Mouse (Mus musculus) heart, embryonic 14.5 days (tissue): Measurements from ENCODE around the gene Zfp110. TPM values are rescaled to one million over a fixed set of nuclear protein-coding genes. Genes with fewer than 3 reads are reported as not detected.
"Not testable (repeated sequence)": the region's sequence is repeated elsewhere in the genome, so short reads cannot be mapped to it uniquely, and the experiment has no call there.

Experiments
- ATAC-seq: fragments of 200-750 bp; cut with Nextera tagmentation; 2 replicates; pipeline ENCODE4 v1.8.0; 2017; ENCODE audit warnings: low read depth, moderate TSS enrichment; ENCODE audit not compliant: insufficient number of reproducible peaks, insufficient read depth, low FRiP score
- H3K27ac ChIP-seq, 2 experiments: fragments of 200-500 bp in 1 of 2; fragments of 300-500 bp in 1 of 2; sonication (generic) in 1 of 2; replicated peaks in 1 of 2; 2 replicates each; pipeline ENCODE4 v1.5.1; 2012 to 2014; ENCODE audit warnings: low read depth in 2 of 2, low read length in 2 of 2, control low read depth in 1 of 2, mild to moderate bottlenecking in 1 of 2, mixed read lengths in 1 of 2; ENCODE audit not compliant: control insufficient read depth in 1 of 2, insufficient read depth in 1 of 2
- H3K27me3 ChIP-seq: fragments of 300-500 bp; sonication (generic); 2 replicates; pipeline ENCODE4 v1.6.1; 2014; ENCODE audit warnings: mild to moderate bottlenecking, low read length, control low read depth; ENCODE audit not compliant: control insufficient read depth, insufficient read depth
- H3K36me3 ChIP-seq: fragments of 300-500 bp; sonication (generic); 2 replicates; pipeline ENCODE4 v1.6.1; 2014; ENCODE audit warnings: mild to moderate bottlenecking, control low read depth, low read length, mixed read lengths; ENCODE audit not compliant: control insufficient read depth, insufficient read depth
- H3K4me1 ChIP-seq, 2 experiments: fragments of 200-500 bp in 1 of 2; fragments of 300-500 bp in 1 of 2; sonication (generic) in 1 of 2; 2 replicates each; pipeline ENCODE4 v1.6.1; 2012 to 2014; ENCODE audit warnings: low read length in 2 of 2, control low read depth in 1 of 2, mixed read lengths in 1 of 2; ENCODE audit not compliant: control insufficient read depth in 2 of 2, insufficient read depth in 2 of 2
- H3K4me2 ChIP-seq: fragments of 300-500 bp; sonication (generic); 2 replicates; pipeline ENCODE4 v1.6.1; 2014; ENCODE audit warnings: mild to moderate bottlenecking, low read length
- H3K4me3 ChIP-seq, 2 experiments: fragments of 200-500 bp in 1 of 2; fragments of 300-500 bp in 1 of 2; sonication (generic) in 1 of 2; 2 replicates each; pipeline ENCODE4 v1.5.1; 2012 to 2014; ENCODE audit warnings: low read length in 2 of 2, mild to moderate bottlenecking in 2 of 2, control low read depth in 1 of 2, low read depth in 1 of 2, moderate library complexity in 1 of 2; ENCODE audit not compliant: control insufficient read depth in 1 of 2, insufficient read depth in 1 of 2
- H3K9ac ChIP-seq: fragments of 300-500 bp; sonication (generic); 2 replicates; pipeline ENCODE4 v1.6.1; 2014; ENCODE audit warnings: mild to moderate bottlenecking, low read length
- H3K9me3 ChIP-seq: fragments of 300-500 bp; sonication (generic); 2 replicates; pipeline ENCODE4 v1.6.1; 2016; ENCODE audit warnings: low read length, control low read depth; ENCODE audit not compliant: control insufficient read depth
- WGBS: fragments of 180-500 bp; shearing (Covaris S2); extraction: QIAGEN DNeasy Blood & Tissue Kit; methylation state at CpG from one replicate; pipeline ENCODE4 v1.1.7; 2014; 5-methylcytosine and 5-hydroxymethylcytosine counted together
- polyA plus RNA-seq: library from polyadenylated mRNA; unstranded; fragments of >200 nt; fragmentation: Nextera tagmentation; extraction: Ambion mirVana; gene quantifications from 2 replicates; pipeline ENCODE4 v1.2.1, GENCODE M21; 2014

The Zfp110 gene
- polyA plus RNA-seq, 1 experiment from 2014 or later = 22.7 TPM

- Histone ChIP-seq H3K9ac (0 out of 2 replicates have a peak overlapping the region, but pooled peaks have one; percentile 34), H3K4me3 (peak overlapping the region; percentile 49 to 84), H3K4me2 (peak overlapping the region; percentile 90), H3K36me3 (peaks cover 17% of the 10 kb centered on the region)
- H3K27me3 ChIP-seq, ATAC-seq, H3K27ac ChIP-seq, H3K9me3 ChIP-seq, H3K4me1 ChIP-seq: not testable (repeated sequence)
- WGBS = 44% methylated on average over 8 of the region's 8 CpGs
These were observed 45.9 kb downstream of the Zfp110 start for GRCm38 (mm10) chr7:12880497-12880896.

GRCm38 (mm10) chr7:12880911-12881660, 46.5 kb downstream of the Zfp110 start, which contains the start of gene Zfp128:
Zfp128 (plus strand) TSS chr7:12881177.
- Histone ChIP-seq H3K4me1 (peaks cover 2 to 6% of the 10 kb centered on the region in 2 experiments; a peak in 3 of 4 replicates), H3K4me3 (peak within 1 kb of the TSS; percentile 75 to 84), H3K4me2 (peak within 1 kb of the TSS; percentile 90), H3K9me3 (no peaks in the 10 kb centered on the region), H3K36me3 (peaks cover 23% of the 10 kb centered on the region), H3K27ac (peak within 1 kb of the TSS in 1 of 2 experiments; percentile 25; a peak in 2 of 4 replicates), H3K27me3 (no peaks in the 10 kb centered on the region), H3K9ac (peak within 1 kb of the TSS; percentile 86)
- peak; percentile 98 for ATAC-seq
- WGBS = 1% methylated on average over 35 of the region's 35 CpGs

- H3K27me3 ChIP-seq = no peaks in the 10 kb centered on the region
- H3K4me3 ChIP-seq = no peak overlapping the region
- WGBS = 90% methylated on average over 12 of the region's 12 CpGs
- no peak for ATAC-seq
- H3K4me1 ChIP-seq = peaks cover 0 to 3% of the 10 kb centered on the region in 2 experiments; a peak in 2 of 4 replicates
- H3K36me3 ChIP-seq = peaks cover 76% of the 10 kb centered on the region
- no peak overlapping the region for H3K9ac ChIP-seq
- H3K4me2 ChIP-seq = no peak overlapping the region
- H3K27ac ChIP-seq = no peak overlapping the region
- H3K9me3 ChIP-seq = no peaks in the 10 kb centered on the region
These were observed 52.2 kb downstream of the Zfp110 start for GRCm38 (mm10) chr7:12886563-12887266.

- no peak for ATAC-seq
- Histone ChIP-seq H3K27ac (no peak overlapping the region), H3K27me3 (no peaks in the 10 kb centered on the region), H3K4me3 (no peak overlapping the region), H3K4me2 (no peak overlapping the region), H3K9ac (no peak overlapping the region), H3K4me1 (no peaks in the 10 kb centered on the region; a peak in 1 of 4 replicates), H3K36me3 (peaks cover 82% of the 10 kb centered on the region), H3K9me3 (no peaks in the 10 kb centered on the region)
- 92% methylated on average over 5 of the region's 5 CpGs for WGBS
These were observed 53.0 kb downstream of the Zfp110 start for GRCm38 (mm10) chr7:12887585-12887984.

GRCm38 (mm10) chr7:12890928-12891327, 56.4 kb downstream of the Zfp110 start:
- no peaks in the 10 kb centered on the region for H3K4me1 ChIP-seq
- no peak for ATAC-seq
- 87% methylated on average over 14 of the region's 14 CpGs for WGBS
- H3K4me3 ChIP-seq = no peak overlapping the region
- peaks cover 61% of the 10 kb centered on the region for H3K36me3 ChIP-seq
- no peaks in the 10 kb centered on the region for H3K27me3 ChIP-seq
- no peak overlapping the region for H3K9ac ChIP-seq
- H3K9me3 ChIP-seq = no peaks in the 10 kb centered on the region
- H3K4me2 ChIP-seq = no peak overlapping the region
- H3K27ac ChIP-seq = no peak overlapping the region

GRCm38 (mm10) chr7:12891334-12891733, 56.8 kb downstream of the Zfp110 start:
- H3K4me2 ChIP-seq = no peak overlapping the region
- peaks cover 57% of the 10 kb centered on the region for H3K36me3 ChIP-seq
- H3K27me3 ChIP-seq = no peaks in the 10 kb centered on the region
- H3K4me1 ChIP-seq = no peaks in the 10 kb centered on the region
- no peaks in the 10 kb centered on the region for H3K9me3 ChIP-seq
- WGBS = 81% methylated on average over 1 of the region's 1 CpGs
- ATAC-seq = no peak
- no peak overlapping the region for H3K9ac ChIP-seq
- no peak overlapping the region for H3K27ac ChIP-seq
- H3K4me3 ChIP-seq = no peak overlapping the region

- H3K4me2 ChIP-seq = peak within 1 kb of the TSS; percentile 65
- H3K36me3 ChIP-seq = 0 out of 2 replicates have a peak, but pooled peaks cover 5% of the 10 kb centered on the region
- peak within 1 kb of the TSS; percentile 80 for H3K9ac ChIP-seq
- H3K9me3 ChIP-seq = no peaks in the 10 kb centered on the region
- WGBS = 4% methylated on average over 36 of the region's 36 CpGs
- peak within 1 kb of the TSS; percentile 53 to 93 for H3K4me3 ChIP-seq
- peaks cover 3 to 8% of the 10 kb centered on the region in 2 experiments for H3K4me1 ChIP-seq
- peak within 1 kb of the TSS; percentile 29 to 73; a peak in 2 of 4 replicates for H3K27ac ChIP-seq
- peak; percentile 97 for ATAC-seq
- no peaks in the 10 kb centered on the region for H3K27me3 ChIP-seq
These were observed 63.3 kb downstream of the Zfp110 start, which contains the start of gene Zscan22 for GRCm38 (mm10) chr7:12897655-12898410. Zscan22 (plus strand) TSS chr7:12897815.
